Mouse (Mus musculus) forelimb bud, embryonic 11.5 days (tissue): ENCODE measurements around the gene Sfta2.
A peak's percentile ranks its signal among the peaks of the same experiment; 100 is the strongest.

Experiments
- DNase-seq: peaks from one replicate; pipeline ENCODE4 v3.0.0-alpha.2; 2012; ENCODE audit warnings: low read depth, low spot score

Sfta2 gene

GRCm38 (mm10) chr17:35673416-35674035, 72.2 kb downstream of the Sfta2 start, which contains the start of gene Gtf2h4:
TSS of gene Gtf2h4 (minus strand) at chr17:35673739.
- peak; percentile 93 for DNase-seq

GRCm38 (mm10) chr17:35680591-35680990, 79.2 kb downstream of the Sfta2 start:
- no peak for DNase-seq

DNA sequence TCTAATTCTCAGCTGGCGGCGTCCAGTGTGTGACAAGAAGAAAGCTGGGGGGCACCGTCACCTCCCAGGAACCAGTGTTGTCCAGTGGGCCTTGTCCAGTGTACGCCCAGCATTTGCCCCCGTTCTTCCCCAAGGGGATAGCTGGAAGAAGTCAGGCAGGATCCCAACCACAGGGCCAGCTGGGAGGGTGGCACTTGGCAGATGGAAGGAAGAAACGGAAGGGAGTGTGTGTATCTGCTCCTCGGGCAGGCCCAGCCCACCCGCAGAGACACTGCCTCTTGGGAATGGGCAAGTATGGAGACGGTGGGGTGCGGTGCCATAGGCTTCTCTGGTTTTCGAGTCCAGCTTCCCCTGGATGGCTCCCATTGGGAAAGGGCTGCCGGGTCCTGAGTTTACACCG, 80.6 kb downstream of the Sfta2 start:
- no peak for DNase-seq

GRCm38 (mm10) chr17:35685061-35685460, 83.7 kb downstream of the Sfta2 start:
- no peak for DNase-seq

DNA sequence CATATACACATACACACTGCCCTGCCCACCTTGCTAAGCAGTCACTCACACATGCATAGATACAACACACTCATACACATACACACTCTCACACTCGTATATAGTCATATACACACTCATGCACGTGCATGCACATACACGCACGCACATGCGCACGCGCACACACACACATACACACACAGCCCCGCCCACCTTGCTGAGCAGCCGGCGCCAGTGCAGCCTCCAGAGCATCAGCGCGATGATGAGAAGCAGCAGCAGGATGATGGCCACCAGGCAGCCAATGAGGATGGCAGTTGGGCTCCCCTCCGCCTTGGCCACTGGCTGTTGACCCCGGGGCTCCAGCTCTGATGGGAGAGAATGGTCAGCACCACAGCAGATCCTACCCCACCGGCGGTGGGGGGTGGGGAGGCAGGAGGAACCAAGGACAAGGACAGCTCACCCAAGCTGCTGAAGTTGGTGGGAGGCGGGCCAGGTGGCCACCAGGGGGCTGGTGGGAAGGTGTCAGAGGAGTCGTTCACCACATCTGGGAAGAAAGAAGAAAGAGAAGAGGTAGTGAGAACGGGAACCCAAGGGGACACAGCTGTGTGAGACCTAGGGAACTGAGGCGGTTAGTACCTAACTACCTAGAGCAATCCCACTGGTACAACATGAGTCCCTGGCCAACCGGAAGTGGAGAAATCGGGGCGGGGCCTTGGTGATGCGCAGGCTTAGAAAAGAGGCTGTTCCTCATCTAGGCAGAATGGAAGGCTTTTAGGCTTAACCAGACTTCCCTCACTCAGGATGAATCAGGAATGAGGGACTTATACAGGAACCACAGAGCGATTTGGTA, 87.2 kb downstream of the Sfta2 start:
- DNase-seq, result no peak

DNA sequence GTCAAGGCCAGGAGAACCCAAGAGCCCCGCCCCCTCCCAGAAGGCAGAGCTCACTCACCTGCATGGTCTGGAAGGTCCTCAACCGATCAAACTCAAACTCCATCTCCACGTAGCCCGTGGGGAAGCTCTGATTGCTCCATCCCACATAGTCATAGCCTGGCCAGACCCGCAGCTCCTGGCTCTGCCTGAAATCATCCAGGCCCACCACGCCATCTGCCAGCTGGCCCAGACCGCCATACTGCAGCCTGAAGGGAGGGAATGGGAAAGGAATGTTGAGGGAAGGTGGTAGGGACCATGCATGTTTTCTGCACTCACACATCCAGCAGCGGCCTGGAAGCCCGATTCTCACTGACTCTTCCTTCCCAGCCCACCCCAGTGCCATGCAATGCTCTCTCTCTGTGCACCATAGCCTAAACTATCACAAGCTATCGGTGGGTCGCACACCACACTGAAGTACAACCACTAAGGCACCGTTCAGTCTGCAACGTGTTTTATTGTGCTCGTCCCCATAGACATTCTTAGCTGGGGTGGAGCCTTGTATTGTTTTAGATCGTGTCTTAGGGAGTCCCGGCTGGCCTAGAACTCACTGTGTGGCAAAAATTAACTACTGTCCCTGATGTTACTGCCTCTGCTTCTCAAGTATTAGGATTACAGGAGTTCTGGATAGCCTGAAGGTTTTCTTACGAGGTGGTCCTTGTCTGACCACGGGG, 88.7 kb downstream of the Sfta2 start:
- no peak for DNase-seq

GRCm38 (mm10) chr17:35691811-35692210, 90.5 kb downstream of the Sfta2 start:
- no peak for DNase-seq

DNA sequence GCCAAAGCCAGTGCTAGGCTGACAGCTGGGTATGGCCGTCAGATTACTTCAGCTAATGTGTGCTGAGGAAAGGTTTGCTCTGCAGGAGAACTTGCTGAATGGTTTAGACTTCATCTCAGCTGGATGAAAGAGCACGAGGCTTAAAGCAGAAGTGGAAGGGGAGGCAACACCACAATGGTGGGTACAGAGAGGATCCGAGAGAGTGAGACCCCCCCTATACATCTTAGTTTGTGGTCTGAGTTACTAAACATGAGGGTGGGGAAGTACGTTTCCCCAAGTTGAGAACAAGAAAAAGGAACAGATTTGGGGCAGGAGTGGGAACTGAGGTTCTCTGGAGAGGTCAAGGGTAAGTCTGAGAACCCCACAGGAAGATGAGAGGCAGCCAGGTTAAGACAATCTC, 91.0 kb downstream of the Sfta2 start:
- DNase-seq, result no peak

DNA sequence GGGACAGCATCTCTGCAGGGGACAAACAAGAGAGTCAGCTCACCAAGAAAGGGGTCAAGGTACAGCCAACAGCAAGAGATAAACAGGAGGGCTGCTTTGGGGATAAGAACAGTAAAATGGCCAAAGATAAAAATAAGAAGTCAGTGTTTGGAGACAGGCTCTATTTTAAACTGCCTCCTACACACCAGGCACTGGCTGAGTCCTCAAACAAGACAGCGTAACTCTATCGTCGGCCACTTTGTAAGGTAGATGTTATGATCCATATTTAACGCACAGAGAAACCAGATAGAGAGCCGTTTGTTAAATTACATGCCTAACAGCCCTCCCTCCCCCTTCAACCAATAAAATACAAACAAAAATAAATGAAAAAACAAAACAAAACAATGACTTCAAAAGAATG, 92.6 kb downstream of the Sfta2 start:
- no peak for DNase-seq

GRCm38 (mm10) chr17:35695289-35695688, 93.9 kb downstream of the Sfta2 start:
- DNase-seq, result no peak

DNA sequence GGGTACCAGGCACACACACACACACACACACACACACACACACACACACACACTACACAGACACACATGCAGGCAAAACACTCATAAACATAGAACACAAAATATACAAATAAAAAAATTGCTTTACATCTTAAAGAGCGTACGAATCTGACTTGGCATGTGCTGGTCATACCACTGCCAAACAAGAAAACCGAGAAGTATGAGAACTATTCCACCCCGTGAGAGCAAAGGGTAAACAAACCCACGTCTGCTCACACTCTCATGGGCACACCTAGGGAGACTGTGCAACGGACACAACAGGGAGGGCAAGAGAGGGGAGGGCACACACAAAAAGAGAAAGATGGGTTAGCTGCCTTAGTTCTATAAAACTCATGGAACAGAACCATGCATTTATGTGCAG, 95.3 kb downstream of the Sfta2 start:
- no peak for DNase-seq

GRCm38 (mm10) chr17:35697429-35697758, 96.0 kb downstream of the Sfta2 start:
- DNase-seq, result no peak

DNA sequence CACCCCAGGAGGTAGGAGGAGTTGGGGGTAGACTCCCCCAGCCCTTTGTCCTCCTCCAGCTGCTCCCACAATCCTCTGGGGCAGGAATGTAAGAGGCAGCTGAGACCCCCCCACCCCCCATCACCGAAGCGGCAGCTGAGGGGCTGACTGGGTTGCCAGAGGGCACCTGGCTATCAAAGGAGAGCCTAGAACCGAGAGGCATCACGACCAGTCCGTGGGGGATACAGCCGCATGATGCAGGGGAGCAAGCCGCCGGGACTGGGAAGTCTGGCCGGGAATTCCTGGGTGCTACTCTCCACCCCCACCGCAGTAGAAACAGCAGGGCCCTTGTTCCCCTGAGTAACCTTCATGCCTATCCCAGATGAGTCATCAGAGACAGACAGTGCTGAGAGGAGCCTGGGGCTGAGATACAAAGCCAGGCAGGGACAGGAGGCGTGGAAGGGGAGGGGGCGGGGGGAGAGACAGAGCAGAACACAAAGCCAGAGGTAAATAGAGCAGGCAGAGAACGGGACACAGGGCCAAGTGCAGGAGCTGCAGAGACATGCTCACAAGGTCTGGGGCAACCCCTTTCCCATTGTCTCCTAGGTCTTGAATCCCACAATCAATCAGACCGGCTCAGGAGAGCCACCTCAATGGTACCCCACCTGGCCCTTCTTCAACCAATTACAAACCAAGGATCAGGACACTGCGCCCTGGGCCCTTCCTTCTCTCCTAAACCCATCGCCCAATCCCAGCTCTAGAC, 96.6 kb downstream of the Sfta2 start:
- no peak for DNase-seq

- DNase-seq, result no peak
These were observed 97.1 kb downstream of the Sfta2 start for GRCm38 (mm10) chr17:35698501-35698883.

DNA sequence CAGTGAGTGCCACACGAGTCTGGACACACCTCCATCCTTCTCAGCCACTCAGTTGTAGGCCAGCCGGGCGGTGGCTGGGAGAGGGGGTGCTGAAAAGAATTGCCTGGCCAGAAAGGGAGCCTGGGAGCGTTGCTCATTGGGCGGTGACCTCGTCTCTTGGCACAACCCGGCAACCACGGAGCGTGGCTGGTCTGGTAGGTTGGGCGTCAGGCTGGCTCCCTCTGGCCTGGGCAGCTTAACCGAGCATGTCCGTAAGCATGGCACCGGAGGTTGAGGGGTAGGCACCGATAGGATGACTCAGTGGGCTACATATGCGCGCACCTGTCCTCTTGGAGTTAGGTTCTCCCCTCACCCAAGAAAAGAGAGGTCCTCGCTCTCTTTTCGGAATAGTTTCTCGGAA, 98.6 kb downstream of the Sfta2 start:
- DNase-seq, result no peak
